Mouse (Mus musculus): ENCODE results near the gene Cplx3. TPM values are rescaled to one million over a fixed set of nuclear protein-coding genes. Genes with fewer than 3 reads are reported as not detected.

Gene Cplx3
- polyA plus RNA-seq, 1 experiment from 2014 or later = 3.1 TPM

DNA sequence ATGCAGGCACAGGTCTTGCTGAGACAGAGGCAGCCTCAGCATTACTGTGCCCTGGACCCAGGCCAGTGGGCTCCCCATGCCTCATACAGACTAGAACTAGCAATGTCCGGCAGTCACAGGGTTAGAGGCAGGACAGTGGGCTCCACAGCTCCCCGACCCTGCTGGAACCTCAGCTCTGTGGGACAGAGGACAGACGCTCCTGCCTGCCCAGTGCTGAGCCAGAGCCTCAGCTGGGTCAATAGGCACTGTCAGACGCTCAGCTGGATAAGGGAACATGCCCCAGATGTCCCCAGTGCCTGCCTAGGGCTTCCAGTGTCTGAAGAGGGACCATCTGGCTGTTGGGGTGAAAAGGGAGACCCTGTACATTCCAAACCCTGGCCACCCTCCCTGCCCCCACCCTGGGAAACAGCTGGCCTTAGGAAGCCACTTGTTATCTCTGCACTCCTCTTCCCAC, 8.1 kb downstream of the Cplx3 start:
- no peaks in the 10 kb centered on the region for H3K9me3 ChIP-seq (ENCODE audit: control insufficient read depth, low read length)
- no peaks in the 10 kb centered on the region for H3K36me3 ChIP-seq (ENCODE audit: control insufficient read depth, insufficient read depth, low read length)
- WGBS = 28% methylated on average over 4 of the region's 4 CpGs
- H3K9ac ChIP-seq (ENCODE audit: low read length) = peak overlapping the region; percentile 24; the same call in 1 of the 2 replicates
- peaks cover 35% of the 10 kb centered on the region for H3K4me1 ChIP-seq (ENCODE audit: control insufficient read depth, insufficient read depth, low read length)
- no peak overlapping the region for H3K4me3 ChIP-seq (ENCODE audit: low read depth, low read length)
- DNase-seq (ENCODE audit: low spot score, missing footprints) = peak; percentile 82
- H3K4me2 ChIP-seq = no peak overlapping the region
- no peak overlapping the region; the same call in 1 of the 2 replicates for H3K27ac ChIP-seq (ENCODE audit: low read depth, low read length)
- no peaks in the 10 kb centered on the region for H3K27me3 ChIP-seq (ENCODE audit: control insufficient read depth, insufficient read depth, low read length)
- ATAC-seq (ENCODE audit: low FRiP score) = peak; percentile 55

DNA sequence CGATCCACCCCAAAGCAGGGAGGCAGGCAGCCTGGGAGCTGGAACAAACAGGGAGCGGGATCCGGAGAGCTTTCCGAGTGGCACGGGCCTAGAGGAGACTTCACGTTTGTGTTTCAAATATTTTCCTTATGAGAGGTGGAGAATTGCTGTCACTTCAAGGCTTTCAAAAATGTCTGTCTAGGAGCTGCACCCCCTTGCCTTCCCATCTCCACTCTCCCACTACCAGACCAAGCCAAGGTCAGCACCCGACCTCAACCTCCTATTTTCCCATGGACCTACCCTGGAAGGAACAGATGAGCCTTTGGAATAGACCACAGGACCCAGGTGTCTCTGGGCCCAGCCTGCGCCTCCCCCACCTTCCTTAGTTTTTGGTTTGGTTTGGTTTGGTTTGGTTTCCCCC, 8.8 kb downstream of the Cplx3 start:
- no peak overlapping the region for H3K4me3 ChIP-seq (ENCODE audit: low read depth, low read length)
- H3K4me2 ChIP-seq = no peak overlapping the region
- no peak for ATAC-seq (ENCODE audit: low FRiP score)
- no peaks in the 10 kb centered on the region; the same call in 1 of the 2 replicates for H3K36me3 ChIP-seq (ENCODE audit: control insufficient read depth, insufficient read depth, low read length)
- 83% methylated on average over 8 of the region's 8 CpGs for WGBS
- H3K4me1 ChIP-seq (ENCODE audit: control insufficient read depth, insufficient read depth, low read length) = peaks cover 35% of the 10 kb centered on the region
- H3K27ac ChIP-seq (ENCODE audit: low read depth, low read length) = no peak overlapping the region; the same call in 1 of the 2 replicates
- no peaks in the 10 kb centered on the region for H3K9me3 ChIP-seq (ENCODE audit: control insufficient read depth, low read length)
- DNase-seq (ENCODE audit: low spot score, missing footprints) = peak; percentile 79
- H3K27me3 ChIP-seq (ENCODE audit: control insufficient read depth, insufficient read depth, low read length) = no peaks in the 10 kb centered on the region
- no peak overlapping the region for H3K9ac ChIP-seq (ENCODE audit: low read length)

DNA sequence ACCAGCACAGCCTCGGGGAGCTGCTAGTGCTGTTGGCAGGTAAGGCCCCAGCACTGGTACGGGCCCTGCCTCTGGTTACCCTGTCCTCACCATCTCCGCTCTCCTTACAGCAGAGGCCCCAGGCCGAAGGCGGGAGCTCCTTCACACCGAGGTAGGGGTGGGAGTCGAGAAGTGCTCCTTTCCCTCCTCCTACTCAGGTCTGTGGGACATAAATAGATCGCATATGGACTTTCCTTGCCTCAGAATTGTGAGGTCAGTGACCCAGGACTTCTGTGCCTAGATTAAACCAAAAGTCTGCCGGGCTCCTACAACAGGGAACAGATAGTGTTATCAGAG, 11.9 kb downstream of the Cplx3 start:
- Histone ChIP-seq H3K4me2 (no peak overlapping the region), H3K9me3 (ENCODE audit: control insufficient read depth, low read length) (no peaks in the 10 kb centered on the region), H3K4me3 (ENCODE audit: low read depth, low read length) (no peak overlapping the region), H3K9ac (ENCODE audit: low read length) (no peak overlapping the region), H3K27ac (ENCODE audit: low read depth, low read length) (no peak overlapping the region), H3K4me1 (ENCODE audit: control insufficient read depth, insufficient read depth, low read length) (peaks cover 26% of the 10 kb centered on the region), H3K36me3 (ENCODE audit: control insufficient read depth, insufficient read depth, low read length) (no peaks in the 10 kb centered on the region; the same call in 1 of the 2 replicates), H3K27me3 (ENCODE audit: control insufficient read depth, insufficient read depth, low read length) (no peaks in the 10 kb centered on the region)
- 75% methylated on average over 9 of the region's 9 CpGs for WGBS
- DNase-seq (ENCODE audit: low spot score, missing footprints) (no peak), ATAC-seq (ENCODE audit: low FRiP score) (no peak)

DNA sequence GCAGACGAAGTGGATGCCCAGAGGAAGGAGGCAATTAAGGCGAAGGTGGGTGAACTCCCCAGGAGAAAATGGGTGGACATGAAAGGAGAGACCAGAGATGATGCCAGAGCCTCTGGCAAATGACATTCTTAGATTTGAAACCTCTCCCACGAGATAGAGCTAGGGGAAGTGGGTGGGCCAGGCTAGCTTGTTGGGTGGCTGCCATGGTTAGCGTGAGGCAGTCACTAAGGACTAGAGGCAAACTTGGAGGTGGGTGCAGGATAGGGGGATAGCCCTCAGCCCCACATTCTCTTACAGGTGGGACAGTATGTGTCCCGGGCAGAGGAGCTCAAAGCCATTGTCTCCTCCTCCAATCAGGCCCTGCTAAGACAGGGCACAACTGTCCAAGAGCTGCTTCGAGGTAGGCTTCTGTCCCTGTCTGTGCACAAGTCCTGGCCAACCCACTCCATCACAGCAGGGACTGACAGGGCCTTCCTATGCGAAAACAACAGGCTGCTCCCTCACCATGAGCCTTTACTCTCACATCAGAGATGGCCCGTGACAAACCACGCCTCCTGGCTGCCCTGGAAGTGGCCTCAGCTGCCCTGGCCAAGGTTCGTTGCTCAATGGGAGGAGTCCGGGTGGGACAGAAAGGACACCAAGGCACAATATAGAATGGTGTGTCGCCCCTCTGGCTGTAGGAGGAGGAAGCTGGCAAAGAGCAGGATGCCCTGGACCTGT, 12.5 kb downstream of the Cplx3 start:
- no peaks in the 10 kb centered on the region for H3K9me3 ChIP-seq (ENCODE audit: control insufficient read depth, low read length)
- H3K27ac ChIP-seq (ENCODE audit: low read depth, low read length) = no peak overlapping the region
- H3K27me3 ChIP-seq (ENCODE audit: control insufficient read depth, insufficient read depth, low read length) = no peaks in the 10 kb centered on the region
- no peak overlapping the region for H3K4me2 ChIP-seq
- no peak overlapping the region for H3K4me3 ChIP-seq (ENCODE audit: low read depth, low read length)
- no peak for DNase-seq (ENCODE audit: low spot score, missing footprints)
- 43% methylated on average over 12 of the region's 12 CpGs for WGBS
- H3K9ac ChIP-seq (ENCODE audit: low read length) = 0 out of 2 replicates have a peak overlapping the region, but pooled peaks have one; percentile 20
- peaks cover 26% of the 10 kb centered on the region for H3K4me1 ChIP-seq (ENCODE audit: control insufficient read depth, insufficient read depth, low read length)
- no peak for ATAC-seq (ENCODE audit: low FRiP score)
- H3K36me3 ChIP-seq (ENCODE audit: control insufficient read depth, insufficient read depth, low read length) = no peaks in the 10 kb centered on the region; the same call in 1 of the 2 replicates

DNA sequence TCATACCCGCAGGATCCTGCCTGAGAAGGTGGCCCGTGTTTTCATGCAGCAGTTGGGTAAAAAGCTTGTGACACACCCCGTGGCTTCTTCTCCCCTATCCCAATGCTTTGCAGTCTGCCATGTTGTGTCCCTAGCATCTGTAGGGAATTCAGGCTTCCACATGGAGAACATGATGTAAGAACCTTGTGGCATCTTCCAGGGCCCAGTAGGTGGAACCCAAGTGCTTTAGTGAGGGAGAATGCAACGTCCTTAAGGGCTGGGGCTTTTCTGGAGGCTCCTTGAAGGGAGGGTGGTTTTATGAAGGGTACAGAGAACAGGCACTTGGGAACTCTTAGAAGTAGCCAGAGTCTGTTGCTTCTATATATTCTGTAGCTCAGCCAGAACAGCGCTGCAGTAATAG, 15.4 kb downstream of the Cplx3 start:
- H3K4me1 ChIP-seq (ENCODE audit: control insufficient read depth, insufficient read depth, low read length) = peaks cover 11% of the 10 kb centered on the region
- no peaks in the 10 kb centered on the region for H3K9me3 ChIP-seq (ENCODE audit: control insufficient read depth, low read length)
- H3K9ac ChIP-seq (ENCODE audit: low read length) = no peak overlapping the region
- no peak overlapping the region for H3K4me3 ChIP-seq (ENCODE audit: low read depth, low read length)
- DNase-seq (ENCODE audit: low spot score, missing footprints) (no peak), ATAC-seq (ENCODE audit: low FRiP score) (no peak)
- no peak overlapping the region for H3K27ac ChIP-seq (ENCODE audit: low read depth, low read length)
- peaks cover 3% of the 10 kb centered on the region for H3K36me3 ChIP-seq (ENCODE audit: control insufficient read depth, insufficient read depth, low read length)
- WGBS = 37% methylated on average over 5 of the region's 5 CpGs
- no peak overlapping the region for H3K4me2 ChIP-seq
- H3K27me3 ChIP-seq (ENCODE audit: control insufficient read depth, insufficient read depth, low read length) = no peaks in the 10 kb centered on the region

DNA sequence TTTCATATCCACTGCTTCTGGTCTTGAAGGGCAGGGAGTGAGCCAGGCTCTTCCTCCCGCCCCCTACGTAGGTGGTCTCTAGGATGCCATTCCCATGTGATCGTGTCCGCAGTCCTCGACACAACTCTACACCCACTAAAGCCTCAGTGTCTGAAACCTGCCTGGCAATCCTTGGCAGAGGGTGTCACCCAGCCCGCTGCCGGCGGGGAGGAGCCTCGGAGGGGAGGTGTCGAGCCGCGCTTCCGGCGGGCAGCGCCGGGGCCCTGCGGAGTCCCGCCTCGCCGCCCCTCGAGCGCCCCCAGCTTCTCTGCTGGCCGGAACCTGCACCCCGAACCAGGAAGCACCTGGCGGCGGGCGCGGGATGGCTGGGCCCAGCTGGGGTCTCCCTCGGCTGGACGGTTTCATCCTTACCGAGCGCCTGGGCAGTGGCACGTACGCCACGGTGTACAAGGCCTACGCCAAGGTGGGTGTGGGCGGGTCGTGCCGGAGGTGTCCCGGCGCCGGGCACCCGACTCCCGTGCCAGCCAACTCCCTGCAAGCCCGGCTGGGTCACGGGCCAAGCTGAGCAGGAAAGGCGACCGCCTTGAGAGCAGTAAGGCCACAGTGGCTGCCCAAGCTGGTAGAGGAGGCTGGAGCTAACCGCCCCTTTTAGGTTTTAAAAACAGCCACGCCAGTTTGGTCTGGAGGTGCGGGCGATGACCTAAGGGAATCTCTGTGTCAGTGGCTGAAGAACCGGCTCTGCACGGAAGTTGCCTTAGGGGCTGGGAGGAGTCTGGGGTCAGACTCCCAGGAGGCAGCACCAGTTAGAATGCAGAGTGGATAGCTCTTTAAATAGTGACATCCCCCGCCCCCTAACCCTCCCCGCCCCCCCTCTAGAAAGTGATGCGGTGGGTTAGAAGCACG, 16.6 kb downstream of the Cplx3 start, which contains the start of gene Ulk3:
TSS of gene Ulk3 (plus strand) at position 229 of the 903 bp plus-strand sequence.
- H3K9me3 ChIP-seq (ENCODE audit: control insufficient read depth, low read length) = no peaks in the 10 kb centered on the region
- no peaks in the 10 kb centered on the region for H3K27me3 ChIP-seq (ENCODE audit: control insufficient read depth, insufficient read depth, low read length)
- peak; percentile 94 for DNase-seq (ENCODE audit: low spot score, missing footprints)
- under 1% methylated on average over 58 of the region's 58 CpGs for WGBS
- peak within 1 kb of the TSS; percentile 61 for H3K4me3 ChIP-seq (ENCODE audit: low read depth, low read length)
- H3K27ac ChIP-seq (ENCODE audit: low read depth, low read length) = peak within 1 kb of the TSS; percentile 47; the same call in 1 of the 2 replicates
- H3K4me1 ChIP-seq (ENCODE audit: control insufficient read depth, insufficient read depth, low read length) = peaks cover 11% of the 10 kb centered on the region
- H3K9ac ChIP-seq (ENCODE audit: low read length) = peak within 1 kb of the TSS; percentile 68
- peak within 1 kb of the TSS; percentile 96 for H3K4me2 ChIP-seq
- ATAC-seq (ENCODE audit: low FRiP score) = peak; percentile 80
- peaks cover 3% of the 10 kb centered on the region for H3K36me3 ChIP-seq (ENCODE audit: control insufficient read depth, insufficient read depth, low read length)

DNA sequence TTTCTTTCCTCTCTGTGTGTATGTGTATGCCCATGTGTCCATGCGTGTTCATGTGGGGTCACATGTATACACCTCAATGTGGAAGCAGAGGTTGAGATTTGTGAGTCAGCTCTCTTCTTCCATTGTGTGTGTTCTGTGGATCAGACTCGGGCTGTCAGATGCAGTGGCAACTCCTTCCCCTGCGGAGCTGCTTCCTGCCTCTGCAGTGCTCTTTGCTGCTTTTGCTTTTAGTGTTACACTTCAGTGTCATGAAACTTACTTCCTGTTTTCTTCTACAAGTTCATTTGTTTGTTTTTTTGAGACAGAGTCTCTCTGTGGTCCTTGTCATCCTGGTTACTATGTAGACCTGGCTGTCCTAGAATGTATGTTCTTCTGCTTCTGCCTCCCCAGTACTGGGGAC, 21.1 kb downstream of the Cplx3 start:
- H3K4me1 ChIP-seq (ENCODE audit: control insufficient read depth, insufficient read depth, low read length) = peaks cover 7% of the 10 kb centered on the region
- ATAC-seq (ENCODE audit: low FRiP score) (no peak), DNase-seq (ENCODE audit: low spot score, missing footprints) (no peak)
- H3K27ac ChIP-seq (ENCODE audit: low read depth, low read length) = no peak overlapping the region
- H3K36me3 ChIP-seq (ENCODE audit: control insufficient read depth, insufficient read depth, low read length) = peaks cover 16% of the 10 kb centered on the region
- no peak overlapping the region for H3K4me2 ChIP-seq
- H3K27me3 ChIP-seq (ENCODE audit: control insufficient read depth, insufficient read depth, low read length) = no peaks in the 10 kb centered on the region
- no peak overlapping the region for H3K9ac ChIP-seq (ENCODE audit: low read length)
- no peaks in the 10 kb centered on the region for H3K9me3 ChIP-seq (ENCODE audit: control insufficient read depth, low read length)
- H3K4me3 ChIP-seq (ENCODE audit: low read depth, low read length) = no peak overlapping the region
- WGBS = 88% methylated on average over 3 of the region's 3 CpGs

DNA sequence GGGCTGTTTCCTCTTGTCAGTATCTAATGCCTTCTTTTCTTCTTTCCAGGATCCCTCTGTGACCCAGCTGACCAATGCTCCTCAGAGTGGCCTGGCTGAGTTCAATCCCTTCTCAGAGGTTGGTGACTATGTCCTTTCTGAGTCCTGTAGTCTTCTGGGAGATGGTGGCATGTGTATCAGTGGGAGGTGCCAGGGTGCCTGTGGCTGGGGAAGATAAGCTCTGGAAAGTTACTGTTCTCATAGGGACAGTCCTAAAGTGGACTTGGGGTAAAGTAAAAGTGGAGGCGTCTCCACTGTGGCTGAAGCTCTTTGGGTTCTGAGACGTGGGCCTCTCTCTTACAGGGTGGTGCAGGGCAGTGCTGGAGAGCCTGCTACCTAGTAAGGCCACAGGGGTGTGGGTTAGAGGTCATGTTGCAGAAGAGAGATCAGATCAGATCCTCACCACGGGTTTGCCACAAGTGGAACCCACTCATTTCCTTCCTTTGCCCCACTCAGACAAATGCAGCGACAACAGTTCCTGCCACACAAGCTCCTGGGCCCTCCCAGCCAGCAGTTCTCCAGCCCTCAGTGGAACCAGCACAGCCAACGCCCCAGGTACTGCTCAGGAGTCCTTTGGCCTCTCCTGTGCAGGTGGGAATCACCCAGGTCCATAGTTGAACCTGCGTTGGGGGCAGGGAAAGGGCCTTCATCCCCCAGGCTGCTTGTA, 28.8 kb downstream of the Cplx3 start:
- Histone ChIP-seq H3K9me3 (ENCODE audit: control insufficient read depth, low read length) (no peaks in the 10 kb centered on the region), H3K4me3 (ENCODE audit: low read depth, low read length) (no peak overlapping the region), H3K27ac (ENCODE audit: low read depth, low read length) (no peak overlapping the region), H3K4me1 (ENCODE audit: control insufficient read depth, insufficient read depth, low read length) (no peaks in the 10 kb centered on the region), H3K27me3 (ENCODE audit: control insufficient read depth, insufficient read depth, low read length) (no peaks in the 10 kb centered on the region), H3K36me3 (ENCODE audit: control insufficient read depth, insufficient read depth, low read length) (peaks cover 15% of the 10 kb centered on the region; the same call in 1 of the 2 replicates), H3K9ac (ENCODE audit: low read length) (no peak overlapping the region), H3K4me2 (no peak overlapping the region)
- ATAC-seq (ENCODE audit: low FRiP score) = no peak
- no peak for DNase-seq (ENCODE audit: low spot score, missing footprints)
- WGBS = 86% methylated on average over 6 of the region's 6 CpGs
